Mouse (Mus musculus) megakaryocyte, embryonic 14.5 days (primary cell): ENCODE data around the gene Slc6a6.

Experiments
- FLI1 ChIP-seq: IDR thresholded peaks from 2 replicates; pipeline ENCODE4 v1.6.1; 2012; ENCODE audit warnings: low read length, inconsistent platforms, mixed read lengths
- GATA1 ChIP-seq: IDR thresholded peaks from 3 replicates; pipeline ENCODE4 v1.6.1; 2012; ENCODE audit warnings: mixed read lengths, low read length, inconsistent platforms, borderline replicate concordance

DNA sequence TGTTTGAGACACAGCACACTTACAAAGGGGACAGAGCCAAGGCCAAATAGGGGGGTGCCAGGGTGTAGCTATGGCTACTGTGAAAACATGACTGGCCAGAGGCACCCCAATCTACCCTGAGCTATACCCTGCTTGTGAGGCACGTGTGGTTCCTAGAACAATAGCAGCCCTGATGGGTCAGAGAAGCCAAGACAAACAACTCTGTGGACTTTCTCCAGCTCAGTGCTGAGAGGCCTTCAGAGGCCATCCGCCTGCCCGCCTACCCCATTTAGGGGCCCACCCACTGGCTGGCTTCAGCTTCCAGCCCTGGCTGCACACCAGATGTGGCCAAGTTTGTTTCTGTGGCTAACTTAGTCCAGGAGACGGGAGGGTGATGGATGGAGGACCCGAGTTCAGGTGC lies 52.6 kb downstream of the Slc6a6 start:
- TF ChIP-seq GATA1, result no peak
- TF ChIP-seq FLI1, result no peak
